In genomic region chr12:110992128-110992553, GRCm38 (mm10) we compare ENCODE assay signal across 8 mouse cellular contexts. TPM values are rescaled to one million over a fixed set of nuclear protein-coding genes. Genes with fewer than 3 reads are reported as not detected.
DNase-seq lines count a peak whose midpoint lies in the region; ATAC-seq and TF ChIP-seq lines count a peak whose summit lies in the region.

No protein-coding gene starts in this region.

- H3K4me3 ChIP-seq in bone marrow, adult 2 months (replicated peaks; ENCODE audit: control insufficient read depth, low read depth, low read length), result peak overlapping the region; percentile 81
- H3K4me3 ChIP-seq in embryonic facial prominence, embryonic 14.5 days (ENCODE audit: low read depth, low read length), result peak overlapping the region; percentile 55
- peak overlapping the region; percentile 56 for H3K4me3 ChIP-seq in limb, embryonic 13.5 days
- H3K4me3 ChIP-seq in midbrain, embryonic 15.5 days, result peak overlapping the region; percentile 49

- DNase-seq in A20 (ENCODE audit: low read depth, low spot score), result peak; percentile 98
- peak; percentile 91 for DNase-seq in embryonic facial prominence, embryonic 14.5 days (ENCODE audit: low spot score)
- peak; percentile 91 for DNase-seq in heart, adult 8-10 months (ENCODE audit: low spot score)
- DNase-seq in kidney, adult 8-10 months, result peak; percentile 86 to 95
- peak; percentile 82 to 95 for DNase-seq in spleen, adult 18-20 months

- peak overlapping the region; percentile 76 for H3K9ac ChIP-seq in embryonic facial prominence, embryonic 14.5 days (ENCODE audit: low read depth, low read length)
- H3K9ac ChIP-seq in limb, embryonic 13.5 days, result peak overlapping the region; percentile 69
- peak overlapping the region; percentile 50 for H3K9ac ChIP-seq in midbrain, embryonic 15.5 days

- TF ChIP-seq POLR2A in bone marrow, adult 2 months (IDR thresholded peaks at IDR 0.05; ENCODE audit: borderline replicate concordance, control insufficient read depth, low read depth, low read length), result peak; percentile 47; the same call in 1 of the 2 replicates

- no peaks in the 10 kb centered on the region; the same call in 1 of the 2 replicates for H3K4me1 ChIP-seq in bone marrow, adult 2 months (ENCODE audit: control insufficient read depth, insufficient read depth, low read length)
- no peaks in the 10 kb centered on the region; the same call in 1 of the 2 replicates for H3K4me1 ChIP-seq in embryonic facial prominence, embryonic 14.5 days (ENCODE audit: control insufficient read depth, insufficient read depth, low read length)
- H3K4me1 ChIP-seq in limb, embryonic 13.5 days, result peaks cover 11% of the 10 kb centered on the region
- peaks cover 8% of the 10 kb centered on the region; the same call in 1 of the 2 replicates for H3K4me1 ChIP-seq in midbrain, embryonic 15.5 days

- ATAC-seq in embryonic facial prominence, embryonic 14.5 days (ENCODE audit: low read depth), result peak; percentile 93
- ATAC-seq in limb, embryonic 13.5 days (ENCODE audit: low FRiP score, low read depth), result peak; percentile 91
- ATAC-seq in midbrain, embryonic 15.5 days (replicated peaks), result peak; percentile 86

- H3K27me3 ChIP-seq in embryonic facial prominence, embryonic 14.5 days (replicated peaks; ENCODE audit: control insufficient read depth, insufficient read depth, low read length), result no peaks in the 10 kb centered on the region
- no peaks in the 10 kb centered on the region for H3K27me3 ChIP-seq in limb, embryonic 13.5 days
- no peaks in the 10 kb centered on the region for H3K27me3 ChIP-seq in midbrain, embryonic 15.5 days (replicated peaks)

- TF ChIP-seq CTCF in bone marrow, adult 2 months (IDR thresholded peaks at IDR 0.05; ENCODE audit: control insufficient read depth, insufficient read depth, low read length), result peak; percentile 94

- no peaks in the 10 kb centered on the region for H3K9me3 ChIP-seq in embryonic facial prominence, embryonic 14.5 days (ENCODE audit: control insufficient read depth, low read length)
- H3K9me3 ChIP-seq in limb, embryonic 13.5 days, result no peaks in the 10 kb centered on the region
- no peaks in the 10 kb centered on the region for H3K9me3 ChIP-seq in midbrain, embryonic 15.5 days

- no peaks in the 10 kb centered on the region for H3K36me3 ChIP-seq in embryonic facial prominence, embryonic 14.5 days (ENCODE audit: control insufficient read depth, insufficient read depth, low read length)
- H3K36me3 ChIP-seq in limb, embryonic 13.5 days, result no peaks in the 10 kb centered on the region
- H3K36me3 ChIP-seq in midbrain, embryonic 15.5 days (replicated peaks), result no peaks in the 10 kb centered on the region

- peak overlapping the region; percentile 67 for H3K27ac ChIP-seq in bone marrow, adult 2 months (ENCODE audit: control insufficient read depth, insufficient read depth, low read depth, low read length, poor library complexity)
- H3K27ac ChIP-seq in embryonic facial prominence, embryonic 14.5 days (replicated peaks; ENCODE audit: low read depth, low read length), result peak overlapping the region; percentile 71
- H3K27ac ChIP-seq in limb, embryonic 13.5 days, result peak overlapping the region; percentile 58; the same call in 1 of the 2 replicates
- 0 out of 2 replicates have a peak overlapping the region, but pooled peaks have one; percentile 47 for H3K27ac ChIP-seq in midbrain, embryonic 15.5 days

- H3K4me2 ChIP-seq in embryonic facial prominence, embryonic 14.5 days (ENCODE audit: low read depth, low read length), result peak overlapping the region; percentile 70
- H3K4me2 ChIP-seq in limb, embryonic 13.5 days (replicated peaks), result peak overlapping the region; percentile 68
- peak overlapping the region; percentile 67 for H3K4me2 ChIP-seq in midbrain, embryonic 15.5 days

- WGBS in bone marrow, adult 2 months, result under 1% methylated on average over 24 of the region's 24 CpGs
- WGBS in embryonic facial prominence, embryonic 14.5 days, result under 1% methylated on average over 22 of the region's 24 CpGs
- under 1% methylated on average over 24 of the region's 24 CpGs for WGBS in limb, embryonic 13.5 days
- under 1% methylated on average over 24 of the region's 24 CpGs for WGBS in midbrain, embryonic 15.5 days

RNA-seq across cellular contexts. Expression of gene Ankrd9, which starts 13.3 kb away (rescaled TPM):
- polyA plus RNA-seq in bone marrow, adult 2 months (2011; ENCODE audit: insufficient read depth, insufficient read length, low replicate concordance, missing spikeins), result 19.7 and 28.6 TPM in 2 replicates
- polyA plus RNA-seq in embryonic facial prominence, embryonic 14.5 days (2014; fragmentation: Nextera tagmentation; extraction: Ambion mirVana), result 11.1 and 13.2 TPM in 2 replicates
- 10 to 100 TPM; 61.3 to 73.8 (median 68.6) TPM for total RNA-seq in heart, adult 8-10 months (2022)
- 14.1 and 16.3 TPM in 2 replicates for polyA plus RNA-seq in limb, embryonic 13.5 days (2015; fragmentation: Nextera tagmentation; extraction: Ambion mirVana)
- 8.0 and 8.3 TPM in 2 replicates for polyA plus RNA-seq in midbrain, embryonic 15.5 days (2015; fragmentation: Nextera tagmentation; extraction: Ambion mirVana)

RNA-seq across cellular contexts. Expression of gene Rcor1, which starts 47.0 kb away (rescaled TPM):
- polyA plus RNA-seq in bone marrow, adult 2 months (2011; ENCODE audit: insufficient read depth, insufficient read length, low replicate concordance, missing spikeins), result 9.9 and 14.6 TPM in 2 replicates
- 16.8 and 18.0 TPM in 2 replicates for polyA plus RNA-seq in embryonic facial prominence, embryonic 14.5 days (2014; fragmentation: Nextera tagmentation; extraction: Ambion mirVana)
- 10 to 100 TPM; 11.9 to 14.3 (median 13.4) TPM for total RNA-seq in heart, adult 8-10 months (2022)
- 11.1 and 11.6 TPM in 2 replicates for polyA plus RNA-seq in limb, embryonic 13.5 days (2015; fragmentation: Nextera tagmentation; extraction: Ambion mirVana)
- 4.7 and 5.1 TPM in 2 replicates for polyA plus RNA-seq in midbrain, embryonic 15.5 days (2015; fragmentation: Nextera tagmentation; extraction: Ambion mirVana)

Comparison
In these comparisons a context has a peak if more than half of its experiments do, and no peak if none do; other contexts are left out.
1. Peak in every context shown above with its lines: DNase-seq, ATAC-seq, H3K4me3 ChIP-seq and H3K27ac ChIP-seq.